Mouse (Mus musculus) frontal cortex, adult 2 months (tissue): ENCODE measurements around the gene Gast. TPM values are rescaled to one million over a fixed set of nuclear protein-coding genes. Genes with fewer than 3 reads are reported as not detected.
A peak's percentile ranks its signal among the peaks of the same experiment; 100 is the strongest.
"Not testable (repeated sequence)": the region's sequence is repeated elsewhere in the genome, so short reads cannot be mapped to it uniquely, and the experiment has no call there.

ENCODE experiments used
- DNase-seq, 2 experiments: peaks; one replicate each; pipeline ENCODE4 v3.0.0; 2022; ENCODE audit warnings: low spot score in 1 of 2; ENCODE audit errors: extremely low spot score in 1 of 2
- polyA plus RNA-seq: library from polyadenylated mRNA; depleted of rRNA; stranded (reverse); fragments of >200 nt; gene quantifications from 2 replicates; pipeline ENCODE4 v1.2.3, GENCODE M21; 2012; rRNA removed

Gene Gast
- polyA plus RNA-seq, 1 experiment, result not detected

GRCm38 (mm10) chr11:100357408-100357807 is 23.2 kb downstream of the Gast start:
- DNase-seq, result no peak

DNA sequence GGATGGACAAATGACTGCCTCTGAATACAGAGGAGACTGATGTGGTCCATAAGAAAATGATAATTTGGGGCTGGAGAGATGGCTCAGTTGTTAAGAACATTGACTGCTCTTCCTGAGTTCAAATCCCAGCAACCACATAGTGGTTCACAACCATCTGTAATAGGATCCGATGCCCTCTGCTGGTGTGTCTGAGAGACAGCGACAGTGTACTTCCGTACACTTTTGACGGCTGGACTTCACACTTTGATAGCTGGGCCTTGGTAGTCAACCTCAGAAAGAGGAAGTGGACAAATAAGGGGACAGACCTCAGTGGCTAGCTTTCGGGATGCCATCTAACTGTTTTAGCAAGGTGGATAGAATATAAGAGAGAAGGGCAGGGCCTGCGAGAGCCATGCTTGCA is 26.0 kb downstream of the Gast start:
- no peak for DNase-seq

DNA sequence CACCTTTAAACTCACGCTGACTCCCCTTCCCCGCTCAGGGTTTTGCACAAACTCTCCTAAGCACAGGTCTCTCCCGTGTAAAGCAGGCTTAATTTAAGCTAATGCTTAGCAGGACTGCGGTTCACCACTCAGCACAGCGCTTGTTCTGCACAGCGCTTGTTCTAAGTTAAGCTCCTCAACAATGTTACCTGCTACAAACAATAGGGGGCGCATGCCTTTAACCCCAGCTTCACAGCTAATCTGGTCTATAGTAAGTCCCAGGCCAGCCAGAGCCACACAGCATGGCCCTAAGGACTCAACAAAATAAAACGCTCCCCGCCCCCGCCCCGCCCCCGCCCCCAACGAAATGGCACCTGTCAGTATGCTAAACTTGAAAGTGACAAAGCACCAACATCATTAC is 26.9 kb downstream of the Gast start:
- not testable (repeated sequence) for DNase-seq

DNA sequence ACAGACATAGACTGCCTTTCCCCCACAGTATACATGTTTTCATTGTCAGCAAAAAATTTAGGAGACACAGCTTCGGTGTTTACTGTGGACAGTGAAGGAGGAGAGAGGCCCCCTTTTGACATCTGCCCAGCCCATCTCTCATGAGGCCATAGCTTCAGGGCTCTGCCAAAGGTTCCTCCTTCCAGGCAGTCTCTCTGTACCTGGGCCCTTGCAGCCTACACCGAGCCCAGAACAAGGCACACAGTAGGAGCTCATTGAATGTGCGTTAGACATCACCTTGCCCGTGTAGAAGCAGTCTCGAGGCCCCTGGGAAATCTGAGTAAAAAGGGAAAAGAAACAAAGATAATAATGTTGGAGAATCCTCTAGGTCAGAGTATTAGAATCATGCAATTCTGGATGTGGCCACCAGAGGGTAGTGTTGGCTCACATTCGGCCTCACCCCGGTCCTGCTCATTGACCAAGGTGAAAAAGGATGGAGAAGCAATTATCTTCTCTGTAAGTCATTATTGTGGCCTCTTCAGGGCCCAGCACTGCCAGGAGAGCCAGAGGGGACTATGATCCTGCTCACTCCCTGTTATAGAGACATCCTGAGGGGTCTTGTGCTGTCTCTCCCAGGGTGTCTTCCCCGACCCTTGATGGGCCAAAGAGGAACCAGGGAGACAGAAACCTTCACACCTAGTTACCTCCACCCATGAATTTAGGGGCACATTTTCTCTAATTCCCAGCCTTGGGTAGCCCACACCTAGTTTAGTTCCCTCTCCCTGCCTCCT is 28.2 kb downstream of the Gast start:
- DNase-seq, result peak in 1 of 2 experiments; percentile 92

DNA sequence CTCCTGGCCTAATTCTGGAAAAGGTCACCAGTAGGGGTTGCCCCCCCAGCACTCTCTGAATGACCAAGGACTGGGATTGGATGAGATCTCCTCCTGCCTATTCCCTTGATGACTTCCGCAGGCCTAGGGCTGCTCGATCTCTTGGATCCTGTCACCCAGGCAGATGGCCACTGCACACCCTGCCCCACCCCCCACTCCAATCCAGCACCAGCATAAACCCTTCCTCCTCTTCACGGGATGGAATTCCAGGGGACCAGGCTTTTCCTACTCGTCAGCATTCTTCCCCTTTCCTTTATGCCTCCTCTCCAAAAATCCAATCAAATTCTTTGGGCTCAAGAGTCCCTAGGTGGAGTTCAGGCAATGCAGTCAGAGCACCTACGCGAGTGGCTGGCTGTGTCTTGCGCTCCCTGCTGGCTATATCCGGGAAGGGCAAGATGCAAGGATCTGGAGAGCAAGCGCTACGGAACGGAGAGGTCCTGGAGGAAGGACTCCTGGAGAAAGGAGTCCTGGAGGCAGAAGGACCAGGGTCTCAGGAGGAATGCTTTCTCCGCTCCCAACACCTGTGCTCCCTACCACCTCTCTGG is 28.9 kb downstream of the Gast start:
- DNase-seq, result peak in 1 of 2 experiments; percentile 82

- no peak for DNase-seq
These were observed 34.9 kb downstream of the Gast start for GRCm38 (mm10) chr11:100369145-100369544.

DNA sequence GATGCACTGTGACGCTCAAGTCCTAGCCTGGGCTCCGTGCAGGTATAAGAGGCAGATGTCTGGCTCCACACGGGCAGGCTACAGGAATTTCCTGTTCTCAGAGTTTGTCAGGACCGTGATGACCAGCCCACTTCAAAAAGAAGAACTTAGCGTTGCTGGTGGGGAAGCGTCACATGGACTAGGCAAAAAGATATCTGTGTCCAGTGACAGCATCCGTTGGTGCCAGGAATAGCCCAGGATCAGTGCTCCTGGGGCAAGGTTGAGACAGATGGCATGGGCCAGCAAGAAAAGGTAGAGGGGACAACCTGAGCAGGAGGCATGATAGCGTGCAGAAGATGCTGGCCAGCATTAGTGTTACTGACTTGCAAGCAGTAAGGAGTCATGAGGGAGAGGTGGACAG is 35.6 kb downstream of the Gast start:
- DNase-seq, result no peak

- DNase-seq, result no peak
These were observed 37.9 kb downstream of the Gast start for GRCm38 (mm10) chr11:100371981-100372558.

DNA sequence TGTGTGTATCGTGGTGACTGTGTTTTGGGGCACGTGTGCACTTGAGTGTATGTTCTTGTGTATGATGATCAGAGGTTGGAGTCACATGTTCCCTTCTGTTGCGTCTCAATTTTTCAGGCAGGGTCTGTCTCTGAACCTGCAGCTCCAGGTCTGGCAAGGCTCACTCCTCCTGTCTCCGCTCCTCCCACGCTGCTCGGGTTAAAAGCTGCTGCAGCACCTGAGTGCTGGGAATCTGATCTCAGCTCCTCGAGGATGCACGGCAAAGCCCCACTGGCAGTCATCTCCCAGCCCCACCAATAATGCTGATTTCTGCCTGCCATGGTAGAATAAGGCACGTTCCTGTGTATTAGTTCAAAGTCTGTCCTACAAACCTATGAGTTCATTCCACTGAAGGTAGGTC is 40.9 kb downstream of the Gast start:
- no peak for DNase-seq

DNA sequence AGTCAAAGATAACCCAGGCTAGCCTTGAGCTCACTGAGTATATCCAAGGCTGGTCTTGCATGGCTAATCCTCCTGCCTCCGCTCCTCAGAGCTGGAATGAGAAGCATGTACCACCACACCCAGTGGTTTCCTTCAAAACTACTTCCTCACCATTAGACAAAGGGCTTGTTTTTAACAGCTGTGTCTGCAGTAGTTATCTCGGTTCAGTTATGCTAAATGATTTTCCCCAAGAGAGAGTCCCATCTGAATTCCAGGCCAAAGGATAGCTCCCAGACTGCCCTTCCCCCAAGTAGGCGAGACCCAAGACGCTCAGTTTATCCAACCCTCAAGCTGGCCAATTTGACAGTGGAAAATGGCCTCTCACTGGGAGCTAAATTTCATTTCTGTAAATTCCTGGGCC is 41.8 kb downstream of the Gast start:
- DNase-seq, result no peak

DNA sequence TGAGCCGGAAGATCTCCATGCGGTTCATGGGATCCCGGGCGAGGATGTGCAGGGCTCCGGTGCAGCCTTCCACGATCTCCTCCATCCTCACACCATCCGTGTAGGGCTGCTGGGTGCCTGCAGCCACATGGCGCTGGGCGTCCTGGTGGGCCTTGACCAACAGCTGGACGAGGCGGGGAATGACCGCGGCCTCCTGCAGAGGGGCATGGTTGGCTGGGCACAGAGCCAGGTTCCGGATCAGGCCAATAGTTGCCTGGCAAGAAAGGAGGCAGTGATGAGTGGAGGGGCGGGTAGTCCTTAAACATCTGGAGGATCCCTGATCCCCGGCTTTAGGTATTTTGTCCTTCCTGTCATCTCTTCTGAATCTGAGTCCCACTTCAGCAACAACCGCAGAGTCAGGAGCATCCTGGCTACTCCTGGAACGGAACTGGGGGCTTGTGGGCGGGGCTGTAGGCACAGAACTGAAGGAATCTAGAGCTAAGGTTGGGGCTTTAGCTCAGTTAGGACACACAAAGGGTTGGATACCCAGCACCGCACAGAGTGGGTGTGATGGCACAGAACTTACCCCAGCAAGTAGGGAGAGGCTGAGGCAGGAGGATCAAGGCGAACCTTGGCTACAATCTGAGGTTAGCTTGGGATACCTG is 42.7 kb downstream of the Gast start:
- no peak for DNase-seq

DNA sequence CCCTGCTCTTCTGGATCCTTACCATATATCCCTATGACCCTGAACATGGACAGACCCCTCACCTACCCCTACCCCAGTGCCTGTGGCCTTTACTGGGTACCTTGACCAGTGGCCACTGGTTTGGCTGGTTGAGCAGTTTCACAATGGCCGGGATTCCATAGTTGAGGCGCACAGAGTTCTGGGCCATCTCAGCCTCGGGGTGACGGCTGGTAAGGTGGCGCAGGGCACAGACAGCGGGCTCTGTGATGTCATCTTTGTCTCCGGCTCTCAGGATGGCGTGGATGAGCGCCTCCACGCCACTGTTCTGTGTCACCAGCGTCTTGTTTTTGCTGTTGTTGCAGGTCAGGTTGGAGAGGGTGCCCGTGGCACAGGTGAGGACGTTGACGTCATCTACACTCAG is 43.8 kb downstream of the Gast start:
- DNase-seq, result no peak

- DNase-seq, result no peak
These were observed 44.2 kb downstream of the Gast start for GRCm38 (mm10) chr11:100378446-100378845.

GRCm38 (mm10) chr11:100379311-100379710 is 45.1 kb downstream of the Gast start:
- DNase-seq, result no peak

DNA sequence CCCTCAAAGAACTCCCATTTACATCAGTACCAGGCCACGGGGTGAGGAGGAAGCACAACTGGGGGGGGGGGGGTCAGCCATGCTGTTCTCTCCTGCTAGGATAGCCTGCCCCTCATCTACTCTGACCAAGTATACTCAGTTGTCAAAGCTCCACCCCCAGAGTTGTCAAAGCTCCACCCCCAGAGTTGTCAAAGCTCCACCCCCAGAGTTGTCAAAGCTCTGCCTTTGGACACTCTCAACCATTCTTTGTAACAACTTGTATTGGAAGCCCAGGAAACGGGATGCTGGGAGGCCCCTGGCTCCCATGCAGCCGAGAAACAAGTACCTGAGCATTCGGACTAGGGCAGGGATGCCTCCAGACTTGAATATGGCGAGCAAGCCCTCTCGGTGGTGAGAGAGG is 48.5 kb downstream of the Gast start:
- no peak for DNase-seq

GRCm38 (mm10) chr11:100385016-100385415 is 50.8 kb downstream of the Gast start:
- DNase-seq, result no peak

GRCm38 (mm10) chr11:100386586-100386985 is 52.4 kb downstream of the Gast start:
- no peak for DNase-seq

Other genes with a start within 250 kb of the Gast start
- gene Krt32, start 246.2 kb upstream of the Gast start, polyA plus RNA-seq, result 0.06 TPM in 1 of 2 replicates, not detected in the other
- gene Krt35, start 238.2 kb upstream of the Gast start, polyA plus RNA-seq, result not detected in 2 replicates
- not detected in 2 replicates for gene Krt36, start 228.8 kb upstream of the Gast start, polyA plus RNA-seq
- not detected in 2 replicates for gene Krt13, start 212.8 kb upstream of the Gast start, polyA plus RNA-seq
- gene Krt15, start 198.5 kb upstream of the Gast start, polyA plus RNA-seq, result not detected in 2 replicates
- gene Krt19, start 185.7 kb upstream of the Gast start, polyA plus RNA-seq, result 1.6 and 3.7 TPM in 2 replicates
- gene Krt9, start 141.2 kb upstream of the Gast start, polyA plus RNA-seq, result 8.3 and 9.4 TPM in 2 replicates
- 0.08 and 0.12 TPM in 2 replicates for gene Krt14, start 126.9 kb upstream of the Gast start, polyA plus RNA-seq
- not detected in 2 replicates for gene Krt16, start 85.5 kb upstream of the Gast start, polyA plus RNA-seq
- 0.23 and 0.28 TPM in 2 replicates for gene Krt17, start 73.4 kb upstream of the Gast start, polyA plus RNA-seq
- 0.14 TPM in 1 of 2 replicates, not detected in the other for gene Krt42, start 64.5 kb upstream of the Gast start, polyA plus RNA-seq
- 510 and 517 TPM in 2 replicates for gene Eif1, start 14.5 kb upstream of the Gast start, polyA plus RNA-seq
- gene Hap1, start 21.7 kb downstream of the Gast start, polyA plus RNA-seq, result 251 and 269 TPM in 2 replicates
- 71.3 and 71.5 TPM in 2 replicates for gene Jup, start 63.4 kb downstream of the Gast start, polyA plus RNA-seq
- 13.6 and 15.8 TPM in 2 replicates for gene P3h4, start 80.4 kb downstream of the Gast start, polyA plus RNA-seq
- 10.6 and 10.8 TPM in 2 replicates for gene Fkbp10, start 81.3 kb downstream of the Gast start, polyA plus RNA-seq
- 63.7 and 77.3 TPM in 2 replicates for gene Nt5c3b, start 107.4 kb downstream of the Gast start, polyA plus RNA-seq
- gene Klhl10, start 107.5 kb downstream of the Gast start, polyA plus RNA-seq, result 0.72 and 0.74 TPM in 2 replicates
- gene Klhl11, start 138.3 kb downstream of the Gast start, polyA plus RNA-seq, result 13.6 and 13.7 TPM in 2 replicates
- 108 and 113 TPM in 2 replicates for gene Acly, start 193.6 kb downstream of the Gast start, polyA plus RNA-seq
- gene Ttc25, start 211.2 kb downstream of the Gast start, polyA plus RNA-seq, result 1.5 and 2.0 TPM in 2 replicates
- gene Cnp, start 240.5 kb downstream of the Gast start, polyA plus RNA-seq, result 227 and 230 TPM in 2 replicates